Mouse (Mus musculus): Measurements from ENCODE around the gene Psmb5. TPM values are rescaled to one million over a fixed set of nuclear protein-coding genes. Genes with fewer than 3 reads are reported as not detected.

Psmb5 gene
- total and polyA plus RNA-seq, 2 experiments from 2014 or later = 204 to 411 TPM

DNA sequence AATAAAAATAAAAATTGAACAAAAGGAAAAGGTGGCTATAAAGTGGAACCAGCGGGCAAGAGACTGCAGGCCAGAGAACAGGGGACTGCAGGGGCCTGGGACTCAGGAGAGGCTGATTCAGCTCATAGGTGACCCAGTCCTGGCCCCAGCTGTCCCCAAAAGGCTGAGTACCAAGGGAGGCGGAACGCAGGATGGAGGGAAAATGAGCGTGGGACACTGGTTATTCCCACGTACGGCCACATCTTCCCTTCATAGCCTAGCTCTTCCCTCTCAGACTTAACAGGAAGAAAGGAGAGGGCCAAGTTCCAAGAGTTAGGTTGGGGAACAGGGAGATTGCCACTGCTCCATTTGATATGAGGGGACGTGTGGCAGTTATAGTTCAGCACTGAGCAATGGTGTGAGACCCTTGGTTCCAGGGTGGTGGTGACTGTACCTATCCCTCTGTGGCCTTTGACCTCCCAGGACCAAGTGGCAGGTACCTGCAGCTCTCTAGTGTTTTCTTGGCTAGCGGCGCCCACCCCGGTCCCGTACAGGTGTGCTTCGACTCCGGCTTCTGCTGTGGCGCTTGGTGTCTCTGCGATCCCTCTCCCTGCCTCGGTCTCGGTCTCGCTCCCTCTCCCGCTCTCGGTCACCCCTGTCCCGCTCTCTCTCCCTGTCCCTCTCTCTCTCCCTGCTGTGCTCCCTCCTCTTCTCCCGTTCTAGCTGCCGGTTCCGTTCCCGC, 24.6 kb upstream of the Psmb5 start:
- 0 out of 2 replicates have a peak overlapping the region, but pooled peaks have one; percentile 78 for H3K27ac ChIP-seq
- no peak for DNase-seq (ENCODE audit: low spot score)

GRCm38 (mm10) chr14:54641305-54641969, 23.6 kb upstream of the Psmb5 start, which contains the start of gene Cdh24:
Gene Cdh24 (minus strand): TSS chr14:54641364.
- WGBS = under 1% methylated on average over 44 of the region's 52 CpGs
- DNase-seq (ENCODE audit: low spot score) (peak; percentile 96), ATAC-seq (peak; percentile 87)
- Histone ChIP-seq H3K36me3 (ENCODE audit: insufficient read depth, low read length) (peaks cover 43% of the 10 kb centered on the region), H3K9ac (replicated peaks; ENCODE audit: low read length) (peak within 1 kb of the TSS; percentile 90), H3K27ac (peak within 1 kb of the TSS; percentile 78), H3K27me3 (ENCODE audit: insufficient read depth, low read length) (no peaks in the 10 kb centered on the region), H3K4me3 (ENCODE audit: low read length) (peak within 1 kb of the TSS; percentile 80), H3K9me3 (ENCODE audit: low read length) (no peaks in the 10 kb centered on the region), H3K4me2 (ENCODE audit: low read depth, low read length) (peak within 1 kb of the TSS; percentile 96), H3K4me1 (ENCODE audit: insufficient read depth, low read length) (no peaks in the 10 kb centered on the region; the same call in 1 of the 2 replicates)
- peak; percentile 92 for TF ChIP-seq CTCF (IDR thresholded peaks at IDR 0.05; ENCODE audit: low read depth)

More for the DNA sequence above, 24.6 kb upstream of the Psmb5 start:
- H3K9me3 ChIP-seq (ENCODE audit: low read length) = no peaks in the 10 kb centered on the region
- no peak for TF ChIP-seq CTCF (IDR thresholded peaks at IDR 0.05; ENCODE audit: low read depth)
- no peak overlapping the region for H3K9ac ChIP-seq (replicated peaks; ENCODE audit: low read length)
- ATAC-seq = no peak
- H3K27me3 ChIP-seq (ENCODE audit: insufficient read depth, low read length) = no peaks in the 10 kb centered on the region
- H3K4me1 ChIP-seq (ENCODE audit: insufficient read depth, low read length) = no peaks in the 10 kb centered on the region; the same call in 1 of the 2 replicates
- H3K36me3 ChIP-seq (ENCODE audit: insufficient read depth, low read length) = peaks cover 52% of the 10 kb centered on the region
- WGBS = 79% methylated on average over 22 of the region's 25 CpGs
- H3K4me2 ChIP-seq (ENCODE audit: low read depth, low read length) = no peak overlapping the region
- H3K4me3 ChIP-seq (ENCODE audit: low read length) = no peak overlapping the region; the same call in 1 of the 2 replicates

DNA sequence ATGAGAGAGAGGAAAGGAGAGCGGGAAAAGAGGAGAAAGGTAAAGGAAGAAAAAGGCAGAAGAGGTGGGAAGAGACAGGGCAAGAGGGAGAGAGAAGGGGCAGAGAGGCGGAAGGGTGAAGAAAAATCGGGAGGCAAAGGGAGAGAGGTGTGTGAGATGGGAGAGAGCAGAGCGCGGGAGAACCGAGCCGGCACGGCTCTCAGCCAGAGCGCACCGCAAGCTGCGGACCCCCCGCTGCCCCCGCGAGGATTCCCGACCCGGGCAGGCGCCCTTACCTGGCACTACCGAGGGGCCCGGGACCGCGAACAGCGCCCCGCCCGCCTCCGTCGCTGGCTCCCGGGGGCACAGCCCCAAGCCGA, 23.1 kb upstream of the Psmb5 start, which contains the start of gene Gm17606:
TSS of gene Gm17606 (plus strand) at position 7 of the 359 bp plus-strand sequence.
- Histone ChIP-seq H3K4me1 (ENCODE audit: insufficient read depth, low read length) (no peaks in the 10 kb centered on the region; the same call in 1 of the 2 replicates), H3K9ac (replicated peaks; ENCODE audit: low read length) (peak within 1 kb of the TSS; percentile 90), H3K4me2 (ENCODE audit: low read depth, low read length) (peak within 1 kb of the TSS; percentile 96), H3K27me3 (ENCODE audit: insufficient read depth, low read length) (no peaks in the 10 kb centered on the region), H3K4me3 (ENCODE audit: low read length) (peak within 1 kb of the TSS; percentile 80), H3K9me3 (ENCODE audit: low read length) (no peaks in the 10 kb centered on the region), H3K27ac (peak within 1 kb of the TSS; percentile 78), H3K36me3 (ENCODE audit: insufficient read depth, low read length) (peaks cover 38% of the 10 kb centered on the region)
- 3% methylated on average over 26 of the region's 28 CpGs for WGBS
- no peak for DNase-seq (ENCODE audit: low spot score)
- no peak for ATAC-seq
- TF ChIP-seq CTCF (IDR thresholded peaks at IDR 0.05; ENCODE audit: low read depth) = no peak

DNA sequence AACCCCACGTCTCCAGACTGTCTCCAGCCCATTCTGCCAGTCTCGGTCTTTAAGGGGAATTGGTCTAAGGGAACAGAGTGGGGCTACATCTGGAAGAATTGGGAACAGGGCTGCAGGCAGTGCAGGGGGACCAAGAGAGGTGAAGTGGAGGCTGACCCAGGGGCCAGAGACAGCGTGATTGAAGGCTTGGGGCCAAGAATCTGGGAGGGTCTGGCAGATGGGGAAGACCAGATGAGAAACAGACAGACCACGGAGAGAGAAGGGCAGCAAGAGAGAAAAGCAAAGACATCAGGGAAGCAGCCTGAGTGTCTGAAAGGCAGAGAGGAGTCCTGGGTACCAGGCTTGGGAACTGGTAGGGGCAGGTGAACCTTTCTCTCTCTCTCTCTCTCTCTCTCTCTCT, 22.3 kb upstream of the Psmb5 start:
- TF ChIP-seq CTCF (IDR thresholded peaks at IDR 0.05; ENCODE audit: low read depth) = no peak
- ATAC-seq (no peak), DNase-seq (ENCODE audit: low spot score) (no peak)
- H3K27ac ChIP-seq = 0 out of 2 replicates have a peak overlapping the region, but pooled peaks have one; percentile 11
- no peaks in the 10 kb centered on the region for H3K27me3 ChIP-seq (ENCODE audit: insufficient read depth, low read length)
- H3K4me3 ChIP-seq (ENCODE audit: low read length) = peak overlapping the region; percentile 80
- 20% methylated on average over 4 of the region's 4 CpGs for WGBS
- peak overlapping the region; percentile 45 for H3K9ac ChIP-seq (replicated peaks; ENCODE audit: low read length)
- no peaks in the 10 kb centered on the region; the same call in 1 of the 2 replicates for H3K4me1 ChIP-seq (ENCODE audit: insufficient read depth, low read length)
- peaks cover 30% of the 10 kb centered on the region for H3K36me3 ChIP-seq (ENCODE audit: insufficient read depth, low read length)
- H3K4me2 ChIP-seq (ENCODE audit: low read depth, low read length) = peak overlapping the region; percentile 96
- H3K9me3 ChIP-seq (ENCODE audit: low read length) = no peaks in the 10 kb centered on the region

- H3K36me3 ChIP-seq (ENCODE audit: insufficient read depth, low read length) = peaks cover 11% of the 10 kb centered on the region
- TF ChIP-seq CTCF (IDR thresholded peaks at IDR 0.05; ENCODE audit: low read depth) = peak; percentile 56
- H3K9ac ChIP-seq (replicated peaks; ENCODE audit: low read length) = no peak overlapping the region
- 65% methylated on average over 5 of the region's 5 CpGs for WGBS
- H3K9me3 ChIP-seq (ENCODE audit: low read length) = no peaks in the 10 kb centered on the region
- DNase-seq (ENCODE audit: low spot score) (peak; percentile 39), ATAC-seq (no peak)
- no peaks in the 10 kb centered on the region for H3K27me3 ChIP-seq (ENCODE audit: insufficient read depth, low read length)
- no peak overlapping the region for H3K4me3 ChIP-seq (ENCODE audit: low read length)
- no peaks in the 10 kb centered on the region; the same call in 1 of the 2 replicates for H3K4me1 ChIP-seq (ENCODE audit: insufficient read depth, low read length)
- H3K27ac ChIP-seq = no peak overlapping the region
- H3K4me2 ChIP-seq (ENCODE audit: low read depth, low read length) = no peak overlapping the region
Measured at GRCm38 (mm10) chr14:54638210-54638609, 20.4 kb upstream of the Psmb5 start.

GRCm38 (mm10) chr14:54636954-54637353, 19.1 kb upstream of the Psmb5 start:
- peaks cover 7% of the 10 kb centered on the region; the same call in 1 of the 2 replicates for H3K36me3 ChIP-seq (ENCODE audit: insufficient read depth, low read length)
- H3K9ac ChIP-seq (replicated peaks; ENCODE audit: low read length) = no peak overlapping the region
- no peak overlapping the region for H3K4me3 ChIP-seq (ENCODE audit: low read length)
- DNase-seq (ENCODE audit: low spot score) (peak; percentile 58), ATAC-seq (no peak)
- peak; percentile 93 for TF ChIP-seq CTCF (IDR thresholded peaks at IDR 0.05; ENCODE audit: low read depth)
- no peak overlapping the region for H3K27ac ChIP-seq
- 45% methylated on average over 8 of the region's 8 CpGs for WGBS
- no peaks in the 10 kb centered on the region; the same call in 1 of the 2 replicates for H3K4me1 ChIP-seq (ENCODE audit: insufficient read depth, low read length)
- H3K27me3 ChIP-seq (ENCODE audit: insufficient read depth, low read length) = no peaks in the 10 kb centered on the region
- no peaks in the 10 kb centered on the region for H3K9me3 ChIP-seq (ENCODE audit: low read length)
- H3K4me2 ChIP-seq (ENCODE audit: low read depth, low read length) = no peak overlapping the region

Data from hindbrain, postnatal 0 days (tissue).